Mouse (Mus musculus) forebrain, embryonic 14.5 days (tissue): ENCODE results near the gene Lilrb4a. TPM values are rescaled to one million over a fixed set of nuclear protein-coding genes. Genes with fewer than 3 reads are reported as not detected.
"Not testable (repeated sequence)": the region's sequence is repeated elsewhere in the genome, so short reads cannot be mapped to it uniquely, and the experiment has no call there.

Source experiments
- ATAC-seq: fragments of 200-750 bp; cut with Nextera tagmentation; 2 replicates; pipeline ENCODE4 v1.8.0; 2017; ENCODE audit warnings: mild to moderate bottlenecking, moderate library complexity
- DNase-seq: peaks from one replicate; pipeline ENCODE4 v3.0.0-alpha.2; 2015; ENCODE audit warnings: low spot score
- H3K27ac ChIP-seq: fragments of 300-500 bp; sonication (generic); 2 replicates; pipeline ENCODE4 v1.5.1; 2014; ENCODE audit warnings: low read depth, mild to moderate bottlenecking, control low read depth, low read length, moderate library complexity
- H3K27me3 ChIP-seq: fragments of 300-500 bp; sonication (generic); replicated peaks from 2 replicates; pipeline ENCODE4 v1.6.1; 2014; ENCODE audit warnings: low read length, control low read depth, mixed read lengths; ENCODE audit not compliant: control insufficient read depth, insufficient read depth
- H3K36me3 ChIP-seq: fragments of 300-500 bp; sonication (generic); 2 replicates; pipeline ENCODE4 v1.6.1; 2014; ENCODE audit warnings: low read length, control low read depth; ENCODE audit not compliant: control insufficient read depth, insufficient read depth
- H3K4me1 ChIP-seq: fragments of 300-500 bp; sonication (generic); 2 replicates; pipeline ENCODE4 v1.6.1; 2014; ENCODE audit warnings: antibody characterized with exemption, low read length, control low read depth; ENCODE audit not compliant: control insufficient read depth, insufficient read depth
- H3K4me2 ChIP-seq: fragments of 300-500 bp; sonication (generic); 2 replicates; pipeline ENCODE4 v1.6.1; 2014; ENCODE audit warnings: mild to moderate bottlenecking, control low read depth, low read length
- H3K4me3 ChIP-seq: fragments of 300-500 bp; sonication (generic); 2 replicates; pipeline ENCODE4 v1.5.1; 2014; ENCODE audit warnings: low read depth, low read length, control low read depth
- H3K9ac ChIP-seq: fragments of 300-500 bp; sonication (generic); 2 replicates; pipeline ENCODE4 v1.6.1; 2014; ENCODE audit warnings: mild to moderate bottlenecking, low read length, control low read depth, moderate library complexity
- H3K9me3 ChIP-seq: fragments of 300-500 bp; sonication (generic); replicated peaks from 2 replicates; pipeline ENCODE4 v1.6.1; 2016; ENCODE audit warnings: low read length, control low read depth, mixed read lengths; ENCODE audit not compliant: control insufficient read depth
- WGBS: fragments of 180-500 bp; shearing (Covaris S2); extraction: QIAGEN DNeasy Blood & Tissue Kit; methylation state at CpG from one replicate; pipeline ENCODE4 v1.1.7; 2014; 5-methylcytosine and 5-hydroxymethylcytosine counted together
- polyA plus RNA-seq: library from polyadenylated mRNA; unstranded; fragments of >200 nt; fragmentation: Nextera tagmentation; extraction: Ambion mirVana; gene quantifications from 2 replicates; pipeline ENCODE4 v1.2.1, GENCODE M21; 2014

The Lilrb4a gene
- 0.37 and 0.61 TPM in 2 replicates for polyA plus RNA-seq

GRCm38 (mm10) chr10:51490691-51491090 is at the start of gene Lilrb4a:
Lilrb4a (plus strand) TSS chr10:51490956.
- not testable (repeated sequence) for ATAC-seq, H3K4me1 ChIP-seq, H3K9me3 ChIP-seq, H3K36me3 ChIP-seq, DNase-seq, H3K27ac ChIP-seq, H3K9ac ChIP-seq, H3K4me3 ChIP-seq, H3K27me3 ChIP-seq, H3K4me2 ChIP-seq
- no CpG with 5 or more reads among the region's 2 CpGs for WGBS

- no peaks in the 10 kb centered on the region for H3K36me3 ChIP-seq
- no peak overlapping the region for H3K4me2 ChIP-seq
- DNase-seq = no peak
- no peak overlapping the region for H3K27ac ChIP-seq
- no peak for ATAC-seq
- WGBS = 88% methylated on average over 4 of the region's 4 CpGs
- no peaks in the 10 kb centered on the region for H3K27me3 ChIP-seq
- H3K9ac ChIP-seq = no peak overlapping the region
- H3K9me3 ChIP-seq = no peaks in the 10 kb centered on the region
- H3K4me1 ChIP-seq = no peaks in the 10 kb centered on the region
- H3K4me3 ChIP-seq = no peak overlapping the region
Observed at GRCm38 (mm10) chr10:51451610-51452009, 39.1 kb upstream of the Lilrb4a start.

GRCm38 (mm10) chr10:51453616-51454298 is 37.0 kb upstream of the Lilrb4a start:
- no peaks in the 10 kb centered on the region for H3K4me1 ChIP-seq
- H3K9me3 ChIP-seq = no peaks in the 10 kb centered on the region
- DNase-seq (no peak), ATAC-seq (no peak)
- no peaks in the 10 kb centered on the region for H3K36me3 ChIP-seq
- H3K9ac ChIP-seq = no peak overlapping the region
- WGBS = 84% methylated on average over 1 of the region's 1 CpGs
- H3K4me3 ChIP-seq = no peak overlapping the region
- no peak overlapping the region for H3K27ac ChIP-seq
- no peaks in the 10 kb centered on the region for H3K27me3 ChIP-seq
- no peak overlapping the region for H3K4me2 ChIP-seq

- H3K27ac ChIP-seq = no peak overlapping the region
- no peaks in the 10 kb centered on the region for H3K36me3 ChIP-seq
- no peaks in the 10 kb centered on the region for H3K9me3 ChIP-seq
- ATAC-seq (no peak), DNase-seq (no peak)
- WGBS = 82% methylated on average over 1 of the region's 1 CpGs
- H3K4me2 ChIP-seq = no peak overlapping the region
- no peaks in the 10 kb centered on the region for H3K27me3 ChIP-seq
- no peak overlapping the region for H3K9ac ChIP-seq
- H3K4me3 ChIP-seq = no peak overlapping the region
- H3K4me1 ChIP-seq = no peaks in the 10 kb centered on the region
Observed at GRCm38 (mm10) chr10:51454365-51454764, 36.4 kb upstream of the Lilrb4a start.

GRCm38 (mm10) chr10:51455762-51456161 is 35.0 kb upstream of the Lilrb4a start:
- Histone ChIP-seq H3K9me3 (no peaks in the 10 kb centered on the region), H3K27ac (no peak overlapping the region), H3K27me3 (no peaks in the 10 kb centered on the region), H3K4me2 (no peak overlapping the region), H3K4me3 (no peak overlapping the region), H3K9ac (no peak overlapping the region), H3K36me3 (no peaks in the 10 kb centered on the region), H3K4me1 (no peaks in the 10 kb centered on the region)
- 96% methylated on average over 1 of the region's 1 CpGs for WGBS
- ATAC-seq = no peak
- DNase-seq = no peak

- H3K9me3 ChIP-seq = no peaks in the 10 kb centered on the region
- no peak overlapping the region for H3K4me2 ChIP-seq
- no peak overlapping the region for H3K4me3 ChIP-seq
- 78% methylated on average over 4 of the region's 4 CpGs for WGBS
- no peaks in the 10 kb centered on the region for H3K36me3 ChIP-seq
- DNase-seq = no peak
- no peak overlapping the region for H3K9ac ChIP-seq
- ATAC-seq = no peak
- H3K4me1 ChIP-seq = no peaks in the 10 kb centered on the region
- H3K27ac ChIP-seq = no peak overlapping the region
- H3K27me3 ChIP-seq = no peaks in the 10 kb centered on the region
Observed at GRCm38 (mm10) chr10:51456369-51456768, 34.4 kb upstream of the Lilrb4a start.

- not testable (repeated sequence) for H3K36me3 ChIP-seq, H3K27me3 ChIP-seq, H3K4me1 ChIP-seq, DNase-seq, H3K9me3 ChIP-seq, H3K4me3 ChIP-seq, H3K27ac ChIP-seq, ATAC-seq, H3K4me2 ChIP-seq, H3K9ac ChIP-seq
- 16% methylated on average over 4 of the region's 4 CpGs for WGBS
Observed at GRCm38 (mm10) chr10:51463800-51464199, 27.0 kb upstream of the Lilrb4a start.

GRCm38 (mm10) chr10:51480397-51480796 is 10.4 kb upstream of the Lilrb4a start, which contains the start of the genes Gm49339 and Lilr4b:
Gm49339 (plus strand) TSS chr10:51480612.
Lilr4b (plus strand) TSS chr10:51480632.
- H3K4me2 ChIP-seq, DNase-seq, H3K4me1 ChIP-seq, H3K36me3 ChIP-seq, H3K9ac ChIP-seq, H3K9me3 ChIP-seq, H3K4me3 ChIP-seq, ATAC-seq, H3K27ac ChIP-seq, H3K27me3 ChIP-seq: not testable (repeated sequence)
- 84% methylated on average over 1 of the region's 3 CpGs for WGBS

- ATAC-seq = no peak
- no peaks in the 10 kb centered on the region for H3K9me3 ChIP-seq
- no peak overlapping the region for H3K4me3 ChIP-seq
- no peaks in the 10 kb centered on the region for H3K27me3 ChIP-seq
- DNase-seq = no peak
- H3K9ac ChIP-seq = no peak overlapping the region
- no peaks in the 10 kb centered on the region for H3K4me1 ChIP-seq
- no peaks in the 10 kb centered on the region for H3K36me3 ChIP-seq
- no peak overlapping the region for H3K27ac ChIP-seq
- H3K4me2 ChIP-seq = no peak overlapping the region
Observed at GRCm38 (mm10) chr10:51520021-51520420, 29.3 kb downstream of the Lilrb4a start.
